Mouse (Mus musculus) heart, postnatal 25 days (tissue): ENCODE measurements around the gene Fam69a. TPM values are rescaled to one million over a fixed set of nuclear protein-coding genes. Genes with fewer than 3 reads are reported as not detected.

Source experiments
- DNase-seq: peaks from one replicate; pipeline ENCODE4 v3.0.0; 2022; ENCODE audit warnings: low spot score
- intact Hi-C: fragments of 180-260 bp; cut with DNase I; formaldehyde crosslinking; loops from one replicate; pipeline ENCODE4 v1.15.1; 2025
- total RNA-seq, 2 experiments: library from RNA; stranded (reverse); gene quantifications; 2 replicates each; pipeline ENCODE4 v1.2.3; 2021

The Fam69a gene
- total RNA-seq, 2 experiments from 2014 or later: 8.0 to 10.9 TPM

DNA sequence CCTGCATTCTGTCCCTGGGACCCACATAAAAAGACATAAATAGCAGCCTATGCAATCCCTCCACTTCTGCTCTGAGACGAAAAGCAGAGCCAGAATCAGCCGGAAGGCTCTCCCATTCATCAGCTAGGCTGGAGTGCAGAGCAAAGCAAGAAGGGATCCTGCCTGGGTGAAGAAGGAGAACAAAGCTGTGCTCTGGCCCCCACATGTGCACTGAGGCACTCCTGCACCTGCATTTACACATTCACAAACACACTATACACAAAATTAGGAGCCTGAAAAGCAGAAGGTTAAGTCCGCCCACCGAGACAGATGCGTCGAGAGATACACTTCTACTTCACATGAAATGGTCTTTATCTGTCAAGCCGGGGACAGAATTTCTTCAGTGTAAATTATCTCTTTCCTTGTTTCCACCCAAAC is 113.0 kb downstream of the Fam69a start:
- intact Hi-C loops: no loop called here
- no peak for DNase-seq

DNA sequence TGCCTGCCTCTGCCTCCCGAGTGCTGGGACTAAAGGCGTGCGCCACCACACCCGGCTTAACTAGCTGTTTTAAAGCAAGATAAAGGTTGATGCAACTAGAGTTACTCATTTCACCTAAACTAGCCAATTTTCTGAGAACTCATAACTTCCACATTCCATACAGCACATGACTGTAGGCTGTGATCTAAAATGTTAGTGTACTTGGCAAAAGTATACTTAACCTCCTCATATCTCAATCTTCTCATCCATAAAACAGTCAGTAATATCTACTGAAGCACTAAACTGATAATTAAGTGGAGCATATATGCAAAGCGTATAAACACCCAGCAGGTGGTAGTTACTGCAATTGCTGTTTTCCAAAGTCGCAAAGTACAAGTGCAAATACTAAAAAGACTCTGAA is 113.6 kb downstream of the Fam69a start:
- no peak for DNase-seq
- intact Hi-C loops: no loop called here

DNA sequence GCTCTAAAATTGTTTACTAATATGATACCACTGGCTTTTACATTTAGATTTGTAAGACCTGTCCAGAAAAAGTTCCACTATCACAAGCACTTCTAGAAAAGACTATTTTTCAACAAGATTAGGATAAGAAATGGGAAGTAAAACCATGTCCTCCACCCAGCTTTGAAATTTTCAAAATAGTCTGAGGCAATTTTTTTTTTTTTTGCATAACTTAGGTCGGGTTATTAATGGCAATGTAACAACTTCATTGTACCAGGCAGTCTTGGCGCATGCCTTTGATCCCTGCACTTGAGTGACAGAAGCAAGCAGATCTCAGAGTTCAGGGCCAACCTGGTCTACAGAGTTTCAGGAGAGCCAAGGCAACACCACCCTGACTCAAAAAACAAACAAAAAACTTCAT is 117.2 kb downstream of the Fam69a start:
- intact Hi-C loops: loop anchor here (2.0 kb wide), 1 partner anchor 31 kb away; the partner anchor contains the start of gene Rpl5
- no peak for DNase-seq

DNA sequence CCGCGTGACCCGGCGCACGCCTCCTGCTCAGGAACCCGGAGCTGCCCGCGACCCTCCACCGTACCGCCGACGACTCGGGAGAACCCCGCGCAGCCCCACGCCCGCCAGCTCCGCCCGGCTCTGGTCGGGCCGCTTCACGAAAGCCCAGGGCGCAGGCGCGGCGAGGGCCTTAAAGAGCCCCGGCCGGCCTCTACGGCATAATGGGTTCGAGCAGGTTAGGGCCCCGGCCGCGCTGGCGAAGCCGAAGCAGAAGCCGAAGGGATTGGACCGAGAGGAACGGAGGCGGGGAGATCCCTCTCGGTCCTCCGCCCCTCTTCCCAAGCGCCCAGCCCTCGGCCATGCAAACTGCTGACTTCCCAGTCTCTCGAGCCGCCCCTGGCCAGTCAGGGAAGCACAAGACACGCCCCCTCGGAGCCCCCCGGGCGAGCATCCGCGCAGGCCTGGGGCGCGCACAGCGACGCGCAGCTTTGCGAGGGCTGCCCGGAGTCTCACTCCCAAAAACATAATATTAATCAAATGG is 117.9 kb downstream of the Fam69a start:
- intact Hi-C loops: loop anchor here (2.0 kb wide), 1 partner anchor 32 kb away; the partner anchor contains the start of gene Rpl5
- DNase-seq: peak; percentile 90

DNA sequence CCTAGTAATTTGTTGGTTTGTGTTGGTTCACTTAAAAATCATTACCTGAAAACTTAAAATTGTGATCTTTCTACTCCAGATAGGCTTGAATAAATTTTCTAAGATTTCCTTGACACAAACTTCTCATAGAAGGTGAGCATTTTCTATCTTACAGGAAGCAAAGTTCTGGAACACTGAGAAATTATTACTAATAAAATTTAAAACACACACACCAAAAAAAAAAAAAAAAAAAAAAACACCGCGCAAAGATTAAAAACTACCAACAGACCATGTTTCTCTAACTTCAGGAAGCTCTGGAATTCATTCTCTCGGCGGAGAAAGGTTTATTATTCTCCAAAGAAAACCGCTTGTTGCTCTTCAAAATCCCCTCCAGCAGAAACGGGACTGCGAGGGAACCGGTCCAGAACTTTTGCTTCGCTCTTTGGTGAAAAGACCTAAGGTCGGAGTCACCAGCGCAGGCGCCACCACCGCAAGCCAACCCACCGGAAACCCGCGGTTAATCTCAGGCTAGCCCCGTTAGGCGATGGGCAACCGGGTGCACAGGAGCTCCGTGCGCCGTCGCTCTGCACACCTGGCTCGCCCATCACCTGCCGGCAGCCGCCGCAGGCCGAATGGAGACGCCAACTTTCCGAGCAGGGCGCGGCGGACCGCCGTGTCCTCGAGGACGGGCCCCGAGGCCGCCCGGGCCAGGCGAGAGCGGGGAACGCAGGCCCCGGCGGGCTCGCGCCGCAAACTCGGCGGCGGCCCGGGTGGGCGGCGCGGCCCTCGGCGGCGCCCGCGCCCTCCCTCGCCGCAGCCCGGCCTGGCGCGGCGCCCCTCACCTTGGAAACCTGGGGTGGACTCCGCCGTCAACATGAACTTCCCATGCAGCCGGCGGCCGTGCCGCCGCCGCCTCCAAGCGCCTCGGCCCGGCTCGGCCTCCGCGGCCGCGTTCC is 118.6 kb downstream of the Fam69a start:
- intact Hi-C loops: loop anchor here (2.0 kb wide), 1 partner anchor 33 kb away; the partner anchor contains the start of gene Rpl5
- DNase-seq: peak; percentile 42

DNA sequence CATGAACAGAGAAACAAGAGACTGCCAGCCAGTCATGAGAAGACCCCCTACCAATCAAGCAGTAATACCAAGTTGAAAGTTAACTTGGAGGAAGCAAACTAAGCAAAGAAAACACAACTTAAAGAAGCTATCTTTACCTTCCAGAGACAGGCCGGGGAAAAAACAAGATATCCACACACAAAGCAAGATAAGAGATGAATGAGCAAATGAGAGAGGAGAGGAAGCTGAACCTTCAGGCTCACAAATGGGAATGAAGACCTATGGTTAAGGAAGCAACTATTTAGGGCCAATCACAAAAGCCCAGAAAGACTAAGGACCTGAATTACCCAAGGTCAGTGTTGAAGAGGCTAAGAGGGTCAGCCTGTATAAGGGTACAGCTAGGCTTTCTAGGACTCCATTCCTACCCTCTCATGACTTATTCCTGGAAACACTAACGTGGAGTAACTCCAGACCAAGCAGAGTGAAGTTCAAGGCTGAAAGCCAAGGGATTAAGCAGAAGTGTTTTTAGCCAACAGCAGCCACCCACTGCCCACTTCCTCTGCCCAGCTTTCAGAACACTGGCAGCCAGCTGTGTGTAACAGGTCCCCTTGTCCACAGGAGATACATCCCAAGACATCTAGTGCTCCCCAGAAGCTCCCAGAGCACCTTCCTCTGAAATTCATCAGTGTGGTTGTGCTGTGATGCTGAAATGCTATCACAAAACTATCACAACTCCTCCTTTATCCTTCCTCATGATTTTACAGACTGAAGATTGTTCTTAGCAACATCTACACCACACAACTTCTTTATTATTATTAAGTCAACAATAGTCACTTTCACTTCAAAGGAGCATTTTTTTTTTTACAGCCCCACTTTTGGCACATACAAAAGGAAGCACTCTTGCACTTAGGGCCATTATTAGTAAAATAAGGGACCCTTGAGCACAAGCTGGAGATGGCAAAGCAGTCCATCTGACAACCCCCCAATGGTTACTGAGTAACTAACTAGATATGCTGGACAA is 120.5 kb downstream of the Fam69a start:
- intact Hi-C loops: no loop called here
- no peak for DNase-seq

DNA sequence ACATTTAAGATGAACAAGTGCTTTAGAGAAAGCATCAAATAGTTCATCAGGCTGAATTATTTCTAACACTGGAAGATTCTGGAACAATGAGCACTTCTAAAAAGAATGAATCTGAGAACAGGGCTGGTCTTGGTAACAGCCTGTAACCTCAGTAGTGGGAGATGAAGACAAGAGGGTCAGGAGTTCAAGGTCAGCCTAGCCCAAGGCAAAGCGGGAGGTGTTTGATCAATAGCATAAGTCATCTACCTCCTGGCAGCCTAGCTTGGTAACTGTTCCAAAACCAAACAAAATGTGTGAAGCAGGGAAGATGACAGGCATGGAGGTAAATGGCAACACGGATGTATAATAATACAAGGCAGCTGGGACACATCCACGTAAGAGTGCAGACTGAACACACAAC is 122.9 kb downstream of the Fam69a start:
- intact Hi-C loops: no loop called here
- DNase-seq: no peak

DNA sequence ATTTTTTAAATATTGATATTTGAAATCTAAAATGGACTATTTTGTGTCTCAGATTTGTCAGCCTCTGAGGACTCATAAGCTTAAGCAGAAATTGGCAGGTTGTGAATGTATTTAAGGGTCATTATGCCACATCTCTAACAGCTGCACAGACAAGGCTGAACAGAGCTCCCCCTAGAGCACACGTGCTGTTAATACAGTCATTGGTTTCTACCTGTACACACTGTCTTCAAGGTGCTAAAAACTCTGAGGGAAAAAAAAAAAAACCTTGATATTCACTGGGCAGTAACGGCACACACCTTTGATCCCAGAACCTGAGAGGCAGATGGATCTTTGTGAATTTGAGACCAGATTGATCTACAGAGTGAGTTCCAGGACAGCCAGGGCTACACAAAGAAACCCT is 127.9 kb downstream of the Fam69a start:
- intact Hi-C loops: no loop called here
- no peak for DNase-seq

Other genes starting within 250 kb of the Fam69a start
- not detected for gene Ube2d2b, start 157.0 kb downstream of the Fam69a start, total RNA-seq
- gene Evi5, start 112.0 kb downstream of the Fam69a start, total RNA-seq: 10 to 100 TPM; 17.9 to 22.1 TPM
- gene Rpl5, start 86.6 kb downstream of the Fam69a start, total RNA-seq: 10 to 100 TPM; 30.6 to 34.7 TPM
- 10 to 100 TPM; 11.8 to 14.0 TPM for gene Mtf2, start 78.6 kb upstream of the Fam69a start, total RNA-seq
- 10 to 100 TPM; 25.4 to 26.0 TPM for gene Tmed5, start 145.5 kb upstream of the Fam69a start, total RNA-seq
- gene Ccdc18, start 145.8 kb upstream of the Fam69a start, total RNA-seq: under 1 TPM; 0.31 to 0.59 TPM